Mouse (Mus musculus): ENCODE measurements around the gene Bloc1s6. TPM values are rescaled to one million over a fixed set of nuclear protein-coding genes. Genes with fewer than 3 reads are reported as not detected.

Gene Bloc1s6
- polyA plus RNA-seq, 1 experiment = 3.9 TPM

DNA sequence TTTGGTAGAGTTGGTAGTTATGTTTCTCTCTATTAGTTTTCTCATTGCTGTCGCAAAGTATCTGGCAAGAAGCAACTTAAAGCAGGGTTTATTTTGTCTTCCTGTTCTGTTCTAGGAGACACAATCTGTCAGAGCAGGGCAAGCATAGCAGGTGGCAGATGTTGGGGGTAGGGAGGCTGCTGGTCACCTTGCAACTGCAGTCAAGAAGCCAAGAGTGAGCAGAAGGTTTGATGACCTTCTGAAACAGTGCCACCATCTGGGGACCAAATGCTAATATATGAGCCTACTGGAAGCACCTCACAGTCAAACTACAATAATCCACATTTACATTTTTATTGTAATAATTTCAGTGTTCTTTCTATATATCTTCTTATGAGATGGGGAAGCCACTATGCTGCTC lies 21.5 kb downstream of the Bloc1s6 start:
- H3K4me1 ChIP-seq = peaks cover 4% of the 10 kb centered on the region
- no peak overlapping the region for H3K4me3 ChIP-seq (replicated peaks)
- no peaks in the 10 kb centered on the region for H3K9me3 ChIP-seq
- peaks cover 22% of the 10 kb centered on the region for H3K27me3 ChIP-seq (replicated peaks)
- no peak for TF ChIP-seq GATA1 (IDR thresholded peaks at IDR 0.05; ENCODE audit: borderline replicate concordance, low read length)
- no peaks in the 10 kb centered on the region for H3K36me3 ChIP-seq (replicated peaks; ENCODE audit: low read length)

DNA sequence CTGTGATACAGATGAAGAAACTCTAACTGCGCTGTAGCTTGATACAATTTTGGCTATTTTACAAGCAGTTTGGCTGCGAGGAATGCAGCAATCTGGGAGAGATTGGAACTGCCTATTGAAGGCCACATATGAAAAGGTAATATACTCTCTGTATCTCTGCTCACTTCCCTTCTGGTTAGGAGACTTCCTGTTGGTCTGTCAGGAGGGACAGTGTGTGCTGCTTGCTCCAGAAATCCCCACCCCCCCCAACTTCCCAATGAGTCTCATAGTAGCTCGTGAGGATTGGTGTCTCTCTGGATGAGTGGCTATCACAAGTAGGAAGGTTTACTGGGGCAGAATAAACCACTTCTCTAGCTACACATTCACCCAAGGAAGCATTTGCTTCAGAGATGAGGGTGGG lies 24.7 kb downstream of the Bloc1s6 start:
- TF ChIP-seq GATA1 (IDR thresholded peaks at IDR 0.05; ENCODE audit: borderline replicate concordance, low read length) = no peak
- no peak for TF ChIP-seq FLI1 (IDR thresholded peaks at IDR 0.05; ENCODE audit: low read length)
- Histone ChIP-seq H3K27me3 (replicated peaks) (peaks cover 37% of the 10 kb centered on the region), H3K36me3 (replicated peaks; ENCODE audit: low read length) (no peaks in the 10 kb centered on the region), H3K4me3 (replicated peaks) (no peak overlapping the region), H3K9me3 (no peaks in the 10 kb centered on the region), H3K4me1 (peaks cover 13% of the 10 kb centered on the region)

DNA sequence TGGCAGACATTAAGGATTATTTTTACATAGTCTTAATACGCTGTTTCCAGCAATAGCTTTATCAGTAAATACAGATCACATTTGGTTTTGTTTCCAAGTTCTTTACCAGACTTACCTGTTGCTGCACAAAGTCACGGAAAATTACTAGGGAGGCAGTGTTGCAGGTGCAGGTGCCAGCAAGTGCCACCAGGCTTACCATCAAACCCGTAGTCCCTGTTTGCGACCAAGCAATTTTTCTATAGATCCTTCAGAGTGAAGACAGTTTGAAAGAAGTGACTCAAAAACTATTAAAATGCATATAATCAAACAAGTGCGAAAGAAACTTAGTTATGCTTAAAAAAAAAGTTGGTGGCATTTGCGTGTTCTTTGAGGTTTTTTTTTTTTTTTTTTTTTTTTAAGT lies 26.2 kb downstream of the Bloc1s6 start:
- peaks cover 13% of the 10 kb centered on the region for H3K4me1 ChIP-seq
- peaks cover 37% of the 10 kb centered on the region for H3K27me3 ChIP-seq (replicated peaks)
- no peak for TF ChIP-seq FLI1 (IDR thresholded peaks at IDR 0.05; ENCODE audit: low read length)
- no peak for TF ChIP-seq GATA1 (IDR thresholded peaks at IDR 0.05; ENCODE audit: borderline replicate concordance, low read length)
- H3K9me3 ChIP-seq = no peaks in the 10 kb centered on the region
- no peaks in the 10 kb centered on the region for H3K36me3 ChIP-seq (replicated peaks; ENCODE audit: low read length)
- H3K4me3 ChIP-seq (replicated peaks) = peak overlapping the region; percentile 94

- Histone ChIP-seq H3K9me3 (no peaks in the 10 kb centered on the region), H3K4me3 (replicated peaks) (peak within 1 kb of the TSS; percentile 94), H3K4me1 (peaks cover 13% of the 10 kb centered on the region), H3K36me3 (replicated peaks; ENCODE audit: low read length) (no peaks in the 10 kb centered on the region), H3K27me3 (replicated peaks) (peaks cover 35% of the 10 kb centered on the region)
- no peak for TF ChIP-seq FLI1 (IDR thresholded peaks at IDR 0.05; ENCODE audit: low read length)
- no peak for TF ChIP-seq GATA1 (IDR thresholded peaks at IDR 0.05; ENCODE audit: borderline replicate concordance, low read length)
Measured at GRCm38 (mm10) chr2:122765071-122765793, 26.9 kb downstream of the Bloc1s6 start, which contains the start of gene Sqor. TSS of gene Sqor (plus strand) at chr2:122765237.

DNA sequence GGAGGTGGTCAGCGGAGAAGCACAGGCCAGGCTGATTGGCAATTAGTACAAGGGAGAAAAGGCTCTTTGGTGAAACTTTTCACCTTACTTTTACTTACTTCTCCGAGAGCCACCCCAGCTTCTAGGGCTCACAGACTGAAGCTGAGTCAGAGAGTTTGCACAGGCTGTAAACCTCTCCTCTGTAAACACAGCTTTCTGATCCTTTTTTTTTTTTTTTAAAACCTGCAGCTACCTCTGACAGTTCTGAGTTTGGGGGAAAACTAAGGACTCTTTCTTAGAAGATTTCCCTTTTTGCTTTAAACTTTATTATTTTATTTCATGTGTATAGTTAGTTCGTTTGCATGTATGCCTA lies 27.5 kb downstream of the Bloc1s6 start:
- TF ChIP-seq GATA1 (IDR thresholded peaks at IDR 0.05; ENCODE audit: borderline replicate concordance, low read length) = no peak
- no peak for TF ChIP-seq FLI1 (IDR thresholded peaks at IDR 0.05; ENCODE audit: low read length)
- Histone ChIP-seq H3K27me3 (replicated peaks) (peaks cover 35% of the 10 kb centered on the region), H3K4me3 (replicated peaks) (peak overlapping the region; percentile 94), H3K9me3 (no peaks in the 10 kb centered on the region), H3K36me3 (replicated peaks; ENCODE audit: low read length) (no peaks in the 10 kb centered on the region), H3K4me1 (peaks cover 13% of the 10 kb centered on the region)

- Histone ChIP-seq H3K27me3 (replicated peaks) (peaks cover 10% of the 10 kb centered on the region), H3K4me1 (no peaks in the 10 kb centered on the region), H3K36me3 (replicated peaks; ENCODE audit: low read length) (no peaks in the 10 kb centered on the region), H3K9me3 (no peaks in the 10 kb centered on the region), H3K4me3 (replicated peaks) (no peak overlapping the region)
- TF ChIP-seq FLI1 (IDR thresholded peaks at IDR 0.05; ENCODE audit: low read length) (no peak), GATA1 (IDR thresholded peaks at IDR 0.05; ENCODE audit: borderline replicate concordance, low read length) (no peak)
Measured at GRCm38 (mm10) chr2:122771002-122771401, 32.7 kb downstream of the Bloc1s6 start.

DNA sequence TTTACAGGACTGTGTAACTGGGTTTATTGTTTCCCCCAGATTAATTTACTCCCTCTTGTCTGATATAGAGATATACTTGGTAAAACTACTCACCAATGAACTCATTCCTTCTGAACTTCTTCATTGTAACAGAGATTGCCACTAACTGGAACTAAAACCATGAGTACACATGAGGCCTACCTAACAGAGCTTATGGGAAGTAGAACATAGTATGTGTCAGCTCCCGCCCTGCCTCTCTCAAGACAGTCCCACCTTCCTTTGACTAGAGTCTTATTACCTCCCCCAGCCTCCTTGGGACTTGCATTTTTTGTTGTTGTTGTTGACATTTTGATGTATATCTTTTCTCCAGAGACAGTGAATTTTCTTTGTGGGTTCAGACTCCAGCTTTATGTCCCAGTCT lies 34.6 kb downstream of the Bloc1s6 start:
- peaks cover 6% of the 10 kb centered on the region; the same call in 1 of the 2 replicates for H3K4me1 ChIP-seq
- TF ChIP-seq GATA1 (IDR thresholded peaks at IDR 0.05; ENCODE audit: borderline replicate concordance, low read length) (no peak), FLI1 (IDR thresholded peaks at IDR 0.05; ENCODE audit: low read length) (no peak)
- no peaks in the 10 kb centered on the region for H3K9me3 ChIP-seq
- no peak overlapping the region for H3K4me3 ChIP-seq (replicated peaks)
- H3K27me3 ChIP-seq (replicated peaks) = no peaks in the 10 kb centered on the region
- no peaks in the 10 kb centered on the region for H3K36me3 ChIP-seq (replicated peaks; ENCODE audit: low read length)

GRCm38 (mm10) chr2:122775491-122775890 lies 37.2 kb downstream of the Bloc1s6 start:
- TF ChIP-seq GATA1 (IDR thresholded peaks at IDR 0.05; ENCODE audit: borderline replicate concordance, low read length) = no peak
- TF ChIP-seq FLI1 (IDR thresholded peaks at IDR 0.05; ENCODE audit: low read length) = no peak
- no peaks in the 10 kb centered on the region for H3K36me3 ChIP-seq (replicated peaks; ENCODE audit: low read length)
- H3K27me3 ChIP-seq (replicated peaks) = no peaks in the 10 kb centered on the region
- peaks cover 6% of the 10 kb centered on the region; the same call in 1 of the 2 replicates for H3K4me1 ChIP-seq
- no peaks in the 10 kb centered on the region for H3K9me3 ChIP-seq
- no peak overlapping the region for H3K4me3 ChIP-seq (replicated peaks)

DNA sequence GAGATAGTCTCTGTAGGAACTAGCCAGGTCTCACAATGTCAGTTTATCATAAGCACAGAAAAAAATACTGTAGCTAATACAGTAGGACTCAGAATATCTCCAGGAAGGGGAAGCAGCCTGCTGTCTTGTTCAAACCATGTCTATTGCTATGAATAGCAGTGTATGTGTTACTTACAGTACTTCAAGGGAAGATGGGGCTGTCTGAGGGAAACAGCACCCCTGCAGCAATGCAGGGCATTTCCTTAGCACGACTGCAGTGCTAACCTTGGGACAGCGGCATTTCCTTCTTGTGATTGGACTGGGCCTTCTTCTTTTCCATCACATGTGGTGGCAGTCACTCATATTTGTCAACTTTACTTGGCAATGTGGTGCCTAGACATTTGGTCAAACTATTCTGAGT lies 38.5 kb downstream of the Bloc1s6 start:
- H3K36me3 ChIP-seq (replicated peaks; ENCODE audit: low read length) = no peaks in the 10 kb centered on the region
- no peaks in the 10 kb centered on the region for H3K9me3 ChIP-seq
- H3K4me1 ChIP-seq = peaks cover 6% of the 10 kb centered on the region; the same call in 1 of the 2 replicates
- TF ChIP-seq FLI1 (IDR thresholded peaks at IDR 0.05; ENCODE audit: low read length) (no peak), GATA1 (IDR thresholded peaks at IDR 0.05; ENCODE audit: borderline replicate concordance, low read length) (no peak)
- no peaks in the 10 kb centered on the region for H3K27me3 ChIP-seq (replicated peaks)
- H3K4me3 ChIP-seq (replicated peaks) = no peak overlapping the region

GRCm38 (mm10) chr2:122779967-122780366 lies 41.7 kb downstream of the Bloc1s6 start:
- H3K9me3 ChIP-seq = no peaks in the 10 kb centered on the region
- TF ChIP-seq GATA1 (IDR thresholded peaks at IDR 0.05; ENCODE audit: borderline replicate concordance, low read length) (no peak), FLI1 (IDR thresholded peaks at IDR 0.05; ENCODE audit: low read length) (no peak)
- peaks cover 6% of the 10 kb centered on the region; the same call in 1 of the 2 replicates for H3K4me1 ChIP-seq
- H3K4me3 ChIP-seq (replicated peaks) = no peak overlapping the region
- H3K27me3 ChIP-seq (replicated peaks) = no peaks in the 10 kb centered on the region
- no peaks in the 10 kb centered on the region for H3K36me3 ChIP-seq (replicated peaks; ENCODE audit: low read length)
